Mouse (Mus musculus) liver, adult 2 months (tissue): Measurements from ENCODE around the gene C2cd2l. TPM values are rescaled to one million over a fixed set of nuclear protein-coding genes. Genes with fewer than 3 reads are reported as not detected.

Experiments
- DNase-seq: peaks from one replicate; pipeline ENCODE4 v3.0.0-alpha.2; 2011; ENCODE audit warnings: low read depth, low spot score; ENCODE audit errors: extremely low read depth
- H3K27ac ChIP-seq: fragments of 200-500 bp; replicated peaks from 2 replicates; pipeline ENCODE4 v1.5.1; 2012; ENCODE audit warnings: low read depth, mild to moderate bottlenecking, control low read depth, inconsistent platforms, low read length; ENCODE audit not compliant: insufficient read depth
- H3K27me3 ChIP-seq: fragments of 200-500 bp; 2 replicates; pipeline ENCODE4 v1.6.1; 2012; ENCODE audit warnings: mild to moderate bottlenecking, moderate library complexity, low read length, inconsistent platforms; ENCODE audit not compliant: control insufficient read depth, insufficient read depth
- H3K36me3 ChIP-seq: fragments of 200-500 bp; 2 replicates; pipeline ENCODE4 v1.6.1; 2012; ENCODE audit warnings: low read length, inconsistent platforms; ENCODE audit not compliant: control insufficient read depth, insufficient read depth
- H3K4me1 ChIP-seq: fragments of 200-500 bp; 2 replicates; pipeline ENCODE4 v1.6.1; 2011; ENCODE audit warnings: low read length; ENCODE audit not compliant: control insufficient read depth, insufficient read depth
- H3K4me3 ChIP-seq: fragments of 200-500 bp; 2 replicates; pipeline ENCODE4 v1.5.1; 2011; ENCODE audit warnings: low read depth, mild to moderate bottlenecking, control low read depth, low read length, moderate library complexity; ENCODE audit not compliant: insufficient read depth
- H3K79me2 ChIP-seq: fragments of 200-500 bp; 2 replicates; pipeline ENCODE4 v1.6.1; 2012; ENCODE audit warnings: inconsistent platforms, mild to moderate bottlenecking, low read length, moderate library complexity; ENCODE audit not compliant: control insufficient read depth, insufficient read depth
- H3K9ac ChIP-seq: fragments of 200-500 bp; 2 replicates; pipeline ENCODE4 v1.6.1; 2012; ENCODE audit warnings: low read depth, mild to moderate bottlenecking, control low read depth, inconsistent platforms, low read length
- CTCF ChIP-seq: fragments of 200-500 bp; IDR thresholded peaks from 2 replicates; pipeline ENCODE4 v1.5.1; 2011; ENCODE audit warnings: low read depth, low read length, control low read depth
- POLR2A ChIP-seq: fragments of 200-500 bp; IDR thresholded peaks from 2 replicates; pipeline ENCODE4 v1.6.1; 2011; ENCODE audit warnings: low read length, control low read depth; ENCODE audit not compliant: insufficient read depth; ENCODE audit errors: extremely low read depth
- WGBS: fragments of 180-500 bp; shearing (Covaris S2); methylation state at CpG from one replicate; pipeline ENCODE4 v1.1.7; 2018; 5-methylcytosine and 5-hydroxymethylcytosine counted together
- polyA plus RNA-seq: library from polyadenylated mRNA; depleted of rRNA; stranded (reverse); fragments of >200 nt; gene quantifications from 2 replicates; pipeline ENCODE4 v1.2.3, GENCODE M21; 2012; rRNA removed
- total RNA-seq: library from RNA; depleted of rRNA; stranded (reverse); fragments of >200 nt; gene quantifications from 2 replicates; pipeline ENCODE4 v1.2.3, GENCODE M21; 2014; rRNA removed

Gene C2cd2l
- total and polyA plus RNA-seq, 2 experiments, result 5.2 to 60.9 TPM

DNA sequence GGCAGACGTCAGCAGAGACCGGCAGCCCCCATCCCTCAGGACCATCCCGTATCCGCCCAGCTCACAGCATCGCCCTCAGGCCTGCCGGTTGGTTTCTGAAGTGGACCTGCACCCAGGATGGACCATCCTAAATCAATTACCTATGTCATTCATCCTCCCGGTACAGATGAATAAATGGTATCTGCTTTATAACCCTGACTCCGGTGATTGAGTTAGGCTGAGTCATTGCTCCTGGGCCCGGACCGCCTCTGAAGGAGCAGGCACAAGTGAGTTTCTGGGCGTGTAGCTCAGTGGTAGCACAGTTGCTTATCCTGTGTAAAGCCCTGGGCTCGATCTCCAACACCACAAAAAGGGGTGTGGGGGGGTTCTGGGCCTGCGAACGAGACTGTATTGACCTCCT lies 58.7 kb downstream of the C2cd2l start:
- H3K4me1 ChIP-seq, result no peaks in the 10 kb centered on the region
- DNase-seq, result no peak
- H3K36me3 ChIP-seq, result no peaks in the 10 kb centered on the region
- H3K4me3 ChIP-seq, result no peak overlapping the region
- TF ChIP-seq POLR2A (no peak), CTCF (no peak)
- H3K79me2 ChIP-seq, result no peaks in the 10 kb centered on the region
- H3K27me3 ChIP-seq, result no peaks in the 10 kb centered on the region
- H3K9ac ChIP-seq, result no peak overlapping the region
- WGBS, result 93% methylated on average over 14 of the region's 14 CpGs
- no peak overlapping the region for H3K27ac ChIP-seq

Other genes starting within 250 kb of the C2cd2l start
- under 0.01 TPM in 1 of 2 replicates, not detected in the other for gene Mfrp, start 218.6 kb downstream of the C2cd2l start, total RNA-seq
- not detected in 2 replicates for gene Mfrp, start 218.6 kb downstream of the C2cd2l start, polyA plus RNA-seq
- 2.7 and 3.0 TPM in 2 replicates for gene C1qtnf5, start 213.0 kb downstream of the C2cd2l start, total RNA-seq
- gene C1qtnf5, start 213.0 kb downstream of the C2cd2l start, polyA plus RNA-seq, result 5.6 and 5.7 TPM in 2 replicates
- 0.09 TPM in 1 of 2 replicates, not detected in the other for gene Gm49380, start 206.8 kb downstream of the C2cd2l start, total RNA-seq
- not detected in 2 replicates for gene Gm49380, start 206.8 kb downstream of the C2cd2l start, polyA plus RNA-seq
- 3.1 and 5.0 TPM in 2 replicates for gene Rnf26, start 206.8 kb downstream of the C2cd2l start, total RNA-seq
- 16.7 and 19.0 TPM in 2 replicates for gene Rnf26, start 206.8 kb downstream of the C2cd2l start, polyA plus RNA-seq
- 3.6 and 6.7 TPM in 2 replicates for gene Mcam, start 185.8 kb downstream of the C2cd2l start, total RNA-seq
- 4.2 and 4.5 TPM in 2 replicates for gene Mcam, start 185.8 kb downstream of the C2cd2l start, polyA plus RNA-seq
- 2.8 and 4.3 TPM in 2 replicates for gene Cbl, start 86.2 kb downstream of the C2cd2l start, total RNA-seq
- 1.8 and 2.4 TPM in 2 replicates for gene Cbl, start 86.2 kb downstream of the C2cd2l start, polyA plus RNA-seq
- gene Ccdc153, start 79.6 kb downstream of the C2cd2l start, total RNA-seq, result not detected in 2 replicates
- not detected in 2 replicates for gene Ccdc153, start 79.6 kb downstream of the C2cd2l start, polyA plus RNA-seq
- gene Pdzd3, start 68.8 kb downstream of the C2cd2l start, total RNA-seq, result not detected in 2 replicates
- not detected in 2 replicates for gene Pdzd3, start 68.8 kb downstream of the C2cd2l start, polyA plus RNA-seq
- gene Nlrx1, start 51.7 kb downstream of the C2cd2l start, total RNA-seq, result 3.5 and 5.6 TPM in 2 replicates
- 8.6 and 10.0 TPM in 2 replicates for gene Nlrx1, start 51.7 kb downstream of the C2cd2l start, polyA plus RNA-seq
- not detected in 2 replicates for gene Abcg4, start 31.7 kb downstream of the C2cd2l start, total RNA-seq
- 0.11 TPM in 1 of 2 replicates, not detected in the other for gene Abcg4, start 31.7 kb downstream of the C2cd2l start, polyA plus RNA-seq
- 7.4 and 7.6 TPM in 2 replicates for gene Hinfp, start 14.6 kb downstream of the C2cd2l start, total RNA-seq
- 10.6 and 16.9 TPM in 2 replicates for gene Hinfp, start 14.6 kb downstream of the C2cd2l start, polyA plus RNA-seq
- 8.7 and 13.1 TPM in 2 replicates for gene Dpagt1, start 5.7 kb upstream of the C2cd2l start, total RNA-seq
- gene Dpagt1, start 5.7 kb upstream of the C2cd2l start, polyA plus RNA-seq, result 57.4 and 71.7 TPM in 2 replicates
- 5.6 and 11.2 TPM in 2 replicates for gene H2afx, start 14.4 kb upstream of the C2cd2l start, total RNA-seq
- 22.5 and 23.6 TPM in 2 replicates for gene H2afx, start 14.4 kb upstream of the C2cd2l start, polyA plus RNA-seq
- gene Hmbs, start 23.9 kb upstream of the C2cd2l start, total RNA-seq, result 61.3 and 67.7 TPM in 2 replicates
- 58.8 and 61.4 TPM in 2 replicates for gene Hmbs, start 23.9 kb upstream of the C2cd2l start, polyA plus RNA-seq
- gene Vps11, start 41.4 kb upstream of the C2cd2l start, total RNA-seq, result 14.5 and 22.0 TPM in 2 replicates
- gene Vps11, start 41.4 kb upstream of the C2cd2l start, polyA plus RNA-seq, result 15.9 and 17.0 TPM in 2 replicates
- gene Hyou1, start 59.2 kb upstream of the C2cd2l start, total RNA-seq, result 87.8 and 131 TPM in 2 replicates
- gene Hyou1, start 59.2 kb upstream of the C2cd2l start, polyA plus RNA-seq, result 75.0 and 111 TPM in 2 replicates
- gene Slc37a4, start 76.6 kb upstream of the C2cd2l start, total RNA-seq, result 250 and 307 TPM in 2 replicates
- 153 and 185 TPM in 2 replicates for gene Slc37a4, start 76.6 kb upstream of the C2cd2l start, polyA plus RNA-seq
- 455 and 516 TPM in 2 replicates for gene Rps25, start 86.9 kb upstream of the C2cd2l start, total RNA-seq
- 82.7 and 98.8 TPM in 2 replicates for gene Rps25, start 86.9 kb upstream of the C2cd2l start, polyA plus RNA-seq
- 31.0 and 35.0 TPM in 2 replicates for gene Trappc4, start 87.3 kb upstream of the C2cd2l start, total RNA-seq
- gene Trappc4, start 87.3 kb upstream of the C2cd2l start, polyA plus RNA-seq, result 28.0 and 30.7 TPM in 2 replicates
- 8.8 and 10.2 TPM in 2 replicates for gene Ccdc84, start 98.3 kb upstream of the C2cd2l start, total RNA-seq
- 14.7 and 22.0 TPM in 2 replicates for gene Ccdc84, start 98.3 kb upstream of the C2cd2l start, polyA plus RNA-seq
- gene Foxr1, start 120.9 kb upstream of the C2cd2l start, total RNA-seq, result not detected in 2 replicates
- not detected in 2 replicates for gene Foxr1, start 120.9 kb upstream of the C2cd2l start, polyA plus RNA-seq
- gene Upk2, start 134.7 kb upstream of the C2cd2l start, total RNA-seq, result not detected in 2 replicates
- not detected in 2 replicates for gene Upk2, start 134.7 kb upstream of the C2cd2l start, polyA plus RNA-seq
- 5.4 and 5.9 TPM in 2 replicates for gene Bcl9l, start 162.5 kb upstream of the C2cd2l start, total RNA-seq
- 26.0 and 27.9 TPM in 2 replicates for gene Bcl9l, start 162.5 kb upstream of the C2cd2l start, polyA plus RNA-seq
- 0.18 and 0.20 TPM in 2 replicates for gene Cxcr5, start 241.6 kb upstream of the C2cd2l start, total RNA-seq
- gene Cxcr5, start 241.6 kb upstream of the C2cd2l start, polyA plus RNA-seq, result 0.24 and 1.4 TPM in 2 replicates